In genomic region chr10:127339683-127340576, GRCm38 (mm10) we compare ENCODE assay signal across 8 mouse cellular contexts. TPM values are rescaled to one million over a fixed set of nuclear protein-coding genes. Genes with fewer than 3 reads are reported as not detected.
A peak's percentile ranks its signal among the peaks of the same experiment; 100 is the strongest.
DNase-seq lines count a peak whose midpoint lies in the region; ATAC-seq and TF ChIP-seq lines count a peak whose summit lies in the region.

No protein-coding gene starts in this region.

- peaks cover 39% of the 10 kb centered on the region for H3K4me1 ChIP-seq in forebrain, embryonic 16.5 days (replicated peaks; ENCODE audit: control insufficient read depth, insufficient read depth, low read length)
- H3K4me1 ChIP-seq in intestine, embryonic 14.5 days (replicated peaks; ENCODE audit: control insufficient read depth, insufficient read depth, low read length) = peaks cover 3% of the 10 kb centered on the region; the same call in 1 of the 2 replicates
- peaks cover 19% of the 10 kb centered on the region for H3K4me1 ChIP-seq in testis, adult 2 months (ENCODE audit: control insufficient read depth, insufficient read depth, low read length)

- TF ChIP-seq CTCF in testis, adult 2 months (IDR thresholded peaks at IDR 0.05; ENCODE audit: control insufficient read depth, insufficient read depth, insufficient replicate concordance, low read depth, low read length) = no peak

- H3K36me3 ChIP-seq in forebrain, embryonic 16.5 days (ENCODE audit: control insufficient read depth, insufficient read depth) = no peaks in the 10 kb centered on the region
- peaks cover 15% of the 10 kb centered on the region for H3K36me3 ChIP-seq in intestine, embryonic 14.5 days (ENCODE audit: control insufficient read depth, insufficient read depth, low read length)
- H3K36me3 ChIP-seq in testis, adult 2 months (ENCODE audit: control insufficient read depth, insufficient read depth, low read length) = no peaks in the 10 kb centered on the region

- TF ChIP-seq POLR2A in testis, adult 2 months (IDR thresholded peaks at IDR 0.05; ENCODE audit: control insufficient read depth, low read depth, low read length) = no peak

- WGBS in forebrain, embryonic 16.5 days = under 1% methylated on average over 39 of the region's 42 CpGs
- under 1% methylated on average over 38 of the region's 42 CpGs for WGBS in intestine, embryonic 14.5 days

- H3K9me3 ChIP-seq in forebrain, embryonic 16.5 days (ENCODE audit: control insufficient read depth, low read length) = no peaks in the 10 kb centered on the region
- no peaks in the 10 kb centered on the region for H3K9me3 ChIP-seq in intestine, embryonic 14.5 days (ENCODE audit: control insufficient read depth, low read length)

- peak overlapping the region; percentile 54 for H3K4me2 ChIP-seq in forebrain, embryonic 16.5 days (ENCODE audit: low read length)
- peak overlapping the region; percentile 88 for H3K4me2 ChIP-seq in intestine, embryonic 14.5 days (ENCODE audit: low read length)

- H3K27me3 ChIP-seq in forebrain, embryonic 16.5 days (replicated peaks; ENCODE audit: control insufficient read depth, insufficient read depth, low read length) = peaks cover 22% of the 10 kb centered on the region
- H3K27me3 ChIP-seq in intestine, embryonic 14.5 days (replicated peaks; ENCODE audit: control insufficient read depth, insufficient read depth, low read length) = 0 out of 2 replicates have a peak, but pooled peaks cover 5% of the 10 kb centered on the region
- H3K27me3 ChIP-seq in testis, adult 2 months (ENCODE audit: control insufficient read depth, insufficient read depth, low read length) = no peaks in the 10 kb centered on the region

- peak overlapping the region; percentile 27 for H3K4me3 ChIP-seq in forebrain, embryonic 16.5 days (replicated peaks; ENCODE audit: low read length)
- peak overlapping the region; percentile 44 for H3K4me3 ChIP-seq in intestine, embryonic 14.5 days (ENCODE audit: low read depth, low read length)
- H3K4me3 ChIP-seq in testis, adult 2 months (ENCODE audit: control insufficient read depth, low read depth, low read length) = peak overlapping the region; percentile 50

- H3K9ac ChIP-seq in forebrain, embryonic 16.5 days (replicated peaks; ENCODE audit: low read depth, low read length) = peak overlapping the region; percentile 28
- peak overlapping the region; percentile 66 for H3K9ac ChIP-seq in intestine, embryonic 14.5 days (ENCODE audit: low read length)

- peak; percentile 48 for DNase-seq in CD4-positive, CD25-positive, alpha-beta regulatory T cell, adult 2 months (ENCODE audit: low read depth, low spot score)
- DNase-seq in MN1 (ENCODE audit: low spot score) = peak; percentile 54
- DNase-seq in intestine, embryonic 14.5 days (ENCODE audit: low spot score) = peak; percentile 86
- peak; percentile 80 for DNase-seq in lung, postnatal 10 days
- no peak for DNase-seq in thymus, postnatal 4 days

- no peak for ATAC-seq in CD4-positive, CD25-positive, alpha-beta regulatory T cell, adult 4 months
- peak; percentile 30; the same call in 1 of the 2 replicates for ATAC-seq in forebrain, embryonic 16.5 days
- ATAC-seq in intestine, embryonic 14.5 days (replicated peaks; ENCODE audit: low FRiP score, low TSS enrichment, low read depth) = peak; percentile 44; the same call in 1 of the 2 replicates

- H3K27ac ChIP-seq in forebrain, embryonic 16.5 days (ENCODE audit: low read length) = no peak overlapping the region
- H3K27ac ChIP-seq in intestine, embryonic 14.5 days (ENCODE audit: low read depth) = peak overlapping the region; percentile 95
- peak overlapping the region; percentile 52; the same call in 1 of the 2 replicates for H3K27ac ChIP-seq in testis, adult 2 months (ENCODE audit: control insufficient read depth, insufficient read depth, low read depth, low read length)

RNA-seq across cellular contexts. Expression of gene Gli1, which starts 1.8 kb away (rescaled TPM):
- polyA plus RNA-seq in CD4-positive, CD25-positive, alpha-beta regulatory T cell, adult 4 months (2017; shearing (Covaris generic)) = under 1 TPM; 0.19 to 0.75 TPM
- 1.3 and 1.4 TPM in 2 replicates for polyA plus RNA-seq in forebrain, embryonic 16.5 days (2015; fragmentation: Nextera tagmentation; extraction: Ambion mirVana)
- polyA plus RNA-seq in intestine, embryonic 14.5 days (2014; fragmentation: Nextera tagmentation; extraction: Ambion mirVana) = 12.6 and 15.1 TPM in 2 replicates
- 2.7 and 2.9 TPM in 2 replicates for polyA plus RNA-seq in testis, adult 2 months (2012; rRNA removed)

RNA-seq across cellular contexts. Expression of gene Inhbe, which starts 14.3 kb away (rescaled TPM):
- polyA plus RNA-seq in CD4-positive, CD25-positive, alpha-beta regulatory T cell, adult 4 months (2017; shearing (Covaris generic)) = not detected
- polyA plus RNA-seq in forebrain, embryonic 16.5 days (2015; fragmentation: Nextera tagmentation; extraction: Ambion mirVana) = not detected in 2 replicates
- polyA plus RNA-seq in intestine, embryonic 14.5 days (2014; fragmentation: Nextera tagmentation; extraction: Ambion mirVana) = not detected in 2 replicates
- polyA plus RNA-seq in testis, adult 2 months (2012; rRNA removed) = not detected in 2 replicates

RNA-seq across cellular contexts. Expression of gene Arhgap9, which starts 18.2 kb away (rescaled TPM):
- 100 to 1,000 TPM in 1 of 2 experiments, 10 to 100 TPM in 1; 92.4 to 118 TPM for polyA plus RNA-seq in CD4-positive, CD25-positive, alpha-beta regulatory T cell, adult 4 months (2017; shearing (Covaris generic))
- 0.49 and 1.2 TPM in 2 replicates for polyA plus RNA-seq in forebrain, embryonic 16.5 days (2015; fragmentation: Nextera tagmentation; extraction: Ambion mirVana)
- polyA plus RNA-seq in intestine, embryonic 14.5 days (2014; fragmentation: Nextera tagmentation; extraction: Ambion mirVana) = 4.2 and 4.4 TPM in 2 replicates
- 0.32 and 0.34 TPM in 2 replicates for polyA plus RNA-seq in testis, adult 2 months (2012; rRNA removed)

RNA-seq across cellular contexts. Expression of gene Mars, which starts 28.3 kb away (rescaled TPM):
- polyA plus RNA-seq in CD4-positive, CD25-positive, alpha-beta regulatory T cell, adult 4 months (2017; shearing (Covaris generic)) = 10 to 100 TPM; 20.4 to 33.2 TPM
- polyA plus RNA-seq in forebrain, embryonic 16.5 days (2015; fragmentation: Nextera tagmentation; extraction: Ambion mirVana) = 127 and 135 TPM in 2 replicates
- 123 and 124 TPM in 2 replicates for polyA plus RNA-seq in intestine, embryonic 14.5 days (2014; fragmentation: Nextera tagmentation; extraction: Ambion mirVana)
- polyA plus RNA-seq in testis, adult 2 months (2012; rRNA removed) = 32.4 and 36.7 TPM in 2 replicates

RNA-seq across cellular contexts. Expression of gene Inhbc, which starts 30.3 kb away (rescaled TPM):
- polyA plus RNA-seq in CD4-positive, CD25-positive, alpha-beta regulatory T cell, adult 4 months (2017; shearing (Covaris generic)) = not detected
- polyA plus RNA-seq in forebrain, embryonic 16.5 days (2015; fragmentation: Nextera tagmentation; extraction: Ambion mirVana) = not detected in 2 replicates
- not detected in 2 replicates for polyA plus RNA-seq in intestine, embryonic 14.5 days (2014; fragmentation: Nextera tagmentation; extraction: Ambion mirVana)
- polyA plus RNA-seq in testis, adult 2 months (2012; rRNA removed) = 0.05 and 0.08 TPM in 2 replicates

Comparison
In these comparisons a context has a peak if more than half of its experiments do, and no peak if none do; other contexts are left out.
1. RNA of gene Arhgap9, which starts 18.2 kb away (polyA plus RNA-seq): 92.4 to 118 TPM in CD4-positive, CD25-positive, alpha-beta regulatory T cell, adult 4 months; 4.2 to 4.4 TPM in intestine, embryonic 14.5 days, 0.49 to 1.2 TPM in forebrain, embryonic 16.5 days and 0.32 to 0.34 TPM in testis, adult 2 months; every median in the first group is over 10 times any median in the second.
2. Peak in every context shown above with its lines, with median percentiles within 50 percentile points of each other: H3K4me3 ChIP-seq.